Mouse (Mus musculus): ENCODE results near the gene Trmt112. TPM values are rescaled to one million over a fixed set of nuclear protein-coding genes. Genes with fewer than 3 reads are reported as not detected.
"Not testable (repeated sequence)": the region's sequence is repeated elsewhere in the genome, so short reads cannot be mapped to it uniquely, and the experiment has no call there.

The Trmt112 gene
- 10 to 100 TPM; 26.7 to 30.6 TPM for total RNA-seq (2021)
- long read RNA-seq, experiment 1, transcript Trmt112-202 (4 exons, 985 nt), result major isoform, 21 of 22 reads
- long read RNA-seq, experiment 1, partial matches to known transcripts, result 0 of 22 reads
- long read RNA-seq, experiment 1, other reads (novel, unspliced or antisense), result 1 of 22 reads
- long read RNA-seq, experiment 2, transcript Trmt112-202 (4 exons, 985 nt), result major isoform, 16 of 17 reads
- long read RNA-seq, experiment 2, partial matches to known transcripts, result 0 of 17 reads
- long read RNA-seq, experiment 2, other reads (novel, unspliced or antisense), result 0 of 17 reads

DNA sequence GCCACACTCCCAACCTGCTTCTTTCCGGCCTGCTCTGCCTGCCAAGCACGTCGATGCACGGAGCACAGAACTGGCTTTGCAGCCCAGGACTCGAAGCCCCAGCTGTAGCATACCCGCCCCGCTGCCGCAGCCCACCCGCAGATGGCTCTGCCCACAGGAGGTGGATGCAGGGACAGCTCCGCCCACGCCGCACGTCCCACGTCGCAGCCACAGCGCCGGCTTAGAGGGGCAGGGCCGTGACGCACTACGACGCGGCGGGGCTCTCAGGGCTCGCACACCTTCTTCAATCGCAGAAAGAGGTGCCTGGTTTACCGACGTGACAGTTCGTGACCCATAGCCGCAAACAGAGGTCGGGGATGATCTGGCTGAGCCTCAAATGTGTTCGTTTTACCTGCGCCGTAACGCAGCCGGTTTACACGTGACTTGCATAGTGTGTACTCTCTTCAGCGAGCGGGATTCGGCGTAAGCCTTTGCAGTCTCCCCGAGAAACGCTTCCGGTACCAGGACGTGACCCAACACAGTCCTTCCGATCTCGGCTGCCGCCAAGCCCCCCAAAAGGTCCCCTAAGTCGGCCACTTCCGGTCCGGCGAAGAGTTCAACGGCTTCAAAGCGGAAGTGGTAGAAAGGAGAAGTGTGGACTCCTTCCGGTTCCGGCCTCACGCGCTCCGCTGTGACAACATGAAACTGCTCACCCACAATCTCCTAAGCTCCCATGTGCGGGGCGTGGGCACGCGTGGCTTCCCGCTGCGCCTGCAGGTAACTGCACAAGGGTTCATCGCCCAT is at the start of gene Trmt112, which contains the start of gene Prdx5:
Gene Trmt112, plus strand, starts transcription at position 192 of the 783 bp plus-strand sequence.
Gene Prdx5, minus strand, starts transcription at position 600 of the 783 bp plus-strand sequence.
- intact Hi-C loops (cut with DNase I), result loop anchor here (2.0 kb wide), 1 partner anchor 69 kb away; the partner anchor contains the start of gene Rps6ka4
- peak; percentile 89 to 90 for DNase-seq

DNA sequence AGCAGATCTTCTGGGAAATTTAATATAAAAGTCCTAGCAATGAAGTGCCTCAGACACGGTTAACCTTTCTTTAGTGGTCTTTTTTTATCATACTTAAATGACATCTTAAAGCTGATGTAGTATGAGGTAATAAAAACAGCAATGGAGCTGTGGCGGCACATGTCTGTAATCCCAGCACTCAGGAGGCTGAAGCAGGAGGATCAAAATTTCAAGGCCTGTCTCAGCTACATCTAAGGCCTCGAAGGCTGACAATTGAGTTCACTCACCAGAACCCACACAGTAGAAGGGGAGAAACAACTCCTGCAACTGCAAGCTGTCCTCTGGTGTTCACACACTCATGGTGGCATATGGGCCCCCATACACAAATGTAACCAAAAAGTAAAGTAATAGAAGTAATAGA is 49.5 kb upstream of the Trmt112 start:
- intact Hi-C loops (cut with DNase I), result no loop called here

DNA sequence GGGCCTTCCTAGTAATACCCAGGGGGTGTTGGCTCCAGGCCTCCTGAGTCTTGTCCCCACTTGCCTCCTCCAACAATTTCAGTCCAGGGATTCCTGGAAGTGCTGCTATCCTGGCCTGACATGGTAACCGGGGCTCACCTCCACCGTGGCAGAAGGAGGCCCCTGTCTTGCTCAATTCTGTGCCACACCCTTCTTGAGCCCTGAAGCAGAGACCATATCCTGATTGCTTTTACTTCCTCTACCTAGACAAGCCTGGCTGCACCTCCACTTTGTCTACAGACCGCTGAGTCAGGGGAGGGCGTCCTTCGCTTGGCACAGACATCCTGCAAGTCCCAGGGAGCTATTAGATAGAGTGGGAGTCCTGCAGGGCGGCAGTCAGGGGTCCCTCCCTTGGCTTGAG is 48.8 kb upstream of the Trmt112 start:
- intact Hi-C loops (cut with DNase I), result no loop called here
- no peak for DNase-seq

More for the DNA sequence above, 49.5 kb upstream of the Trmt112 start:
- DNase-seq, result no peak

DNA sequence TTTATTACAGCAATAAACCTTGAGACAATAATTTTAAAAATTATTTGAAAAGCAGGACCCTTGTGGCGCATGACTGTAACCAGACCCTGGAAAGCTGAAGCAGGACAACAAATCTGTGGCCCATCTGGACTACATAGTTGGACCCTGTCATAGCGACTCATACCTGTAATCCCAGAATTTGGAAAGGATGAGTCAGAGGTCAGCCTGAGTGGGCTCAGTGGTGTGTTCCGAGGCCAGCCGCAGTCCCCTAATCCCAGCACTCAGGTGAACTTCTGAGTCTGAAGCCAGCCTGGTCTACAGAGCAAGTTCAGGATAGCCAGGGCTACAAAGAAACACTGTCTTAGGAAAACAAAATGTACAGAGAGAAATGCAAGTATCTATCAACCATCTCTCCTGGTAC is 48.0 kb upstream of the Trmt112 start:
- DNase-seq, result no peak
- intact Hi-C loops (cut with DNase I), result no loop called here

DNA sequence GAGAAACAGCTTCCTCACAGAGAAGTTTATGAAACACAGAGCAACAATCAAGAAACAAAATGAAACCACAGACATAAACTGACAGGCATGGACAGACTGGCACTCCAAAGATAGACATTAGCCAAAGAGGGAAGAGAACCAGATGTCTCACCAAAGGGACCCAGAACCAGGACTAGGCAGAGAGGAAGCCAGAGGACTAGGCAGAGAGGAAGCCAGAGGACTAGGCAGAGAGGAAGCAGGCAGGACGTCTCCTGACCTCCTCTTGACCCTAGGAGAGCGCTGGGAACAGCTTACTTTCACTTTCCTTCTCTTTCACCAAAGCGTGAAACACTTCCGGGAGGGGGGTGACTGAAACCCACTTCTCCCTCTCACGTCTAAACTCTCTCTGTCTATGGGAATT is 40.1 kb upstream of the Trmt112 start:
- peak; percentile 31 to 60 for DNase-seq
- intact Hi-C loops (cut with DNase I), result no loop called here

DNA sequence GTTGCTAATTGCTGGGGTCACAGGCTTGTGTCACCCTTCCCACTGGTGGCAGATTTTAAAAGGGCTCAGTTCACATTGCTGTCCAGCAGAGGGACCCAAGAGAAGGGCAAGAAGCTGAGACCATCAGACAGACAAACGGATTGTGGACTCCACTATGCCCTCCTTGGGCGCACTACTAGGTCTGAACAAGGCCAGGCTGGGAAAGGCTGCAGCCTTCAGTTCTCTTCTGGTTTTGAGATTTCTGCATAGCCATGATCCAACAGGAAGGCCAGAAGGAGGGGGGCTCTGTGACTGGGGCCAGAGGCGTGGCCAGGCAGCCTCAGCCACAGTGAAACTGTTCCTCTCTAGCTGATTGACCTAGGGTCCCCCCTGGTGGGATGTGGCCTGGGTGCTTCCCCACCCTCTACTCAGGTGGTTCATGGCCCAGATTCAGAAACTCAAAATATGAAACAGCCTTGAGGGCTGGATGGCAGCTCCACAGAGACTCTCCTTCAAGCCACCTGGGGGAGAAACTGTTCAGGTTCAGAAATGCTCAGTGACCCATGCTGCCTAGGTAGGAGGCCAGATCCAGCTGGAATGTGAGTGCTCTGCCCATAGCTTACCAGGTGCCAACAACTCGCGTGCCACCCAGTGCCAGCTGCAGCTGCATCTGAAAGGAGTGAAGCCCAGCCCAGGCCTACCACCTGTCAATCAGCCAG is 37.8 kb upstream of the Trmt112 start:
- intact Hi-C loops (cut with DNase I), result loop anchor here (5.0 kb wide), 1 partner anchor 151 kb away; no protein-coding TSS in a partner anchor
- no peak for DNase-seq

DNA sequence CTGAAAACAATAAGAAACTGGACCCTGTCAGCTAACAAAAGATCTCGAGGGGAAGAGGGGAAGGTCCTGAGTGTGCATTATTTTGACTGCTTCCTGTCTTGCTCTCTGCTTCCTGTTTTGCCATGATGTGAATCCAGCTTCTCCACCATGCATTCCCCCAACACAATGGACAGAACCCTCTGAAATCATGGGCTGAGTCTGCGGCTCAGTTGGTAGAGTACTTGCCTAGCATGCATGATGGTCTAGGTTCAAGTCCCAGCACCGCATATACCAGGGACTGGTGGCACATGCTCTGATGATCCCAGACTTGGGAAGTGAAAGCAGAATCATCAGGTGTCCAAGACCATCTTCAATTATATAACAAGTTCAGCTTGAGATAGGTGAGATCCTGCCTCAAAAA is 36.8 kb upstream of the Trmt112 start:
- DNase-seq, result no peak
- intact Hi-C loops (cut with DNase I), result loop anchor here (5.0 kb wide), 1 partner anchor 150 kb away; no protein-coding TSS in a partner anchor

DNA sequence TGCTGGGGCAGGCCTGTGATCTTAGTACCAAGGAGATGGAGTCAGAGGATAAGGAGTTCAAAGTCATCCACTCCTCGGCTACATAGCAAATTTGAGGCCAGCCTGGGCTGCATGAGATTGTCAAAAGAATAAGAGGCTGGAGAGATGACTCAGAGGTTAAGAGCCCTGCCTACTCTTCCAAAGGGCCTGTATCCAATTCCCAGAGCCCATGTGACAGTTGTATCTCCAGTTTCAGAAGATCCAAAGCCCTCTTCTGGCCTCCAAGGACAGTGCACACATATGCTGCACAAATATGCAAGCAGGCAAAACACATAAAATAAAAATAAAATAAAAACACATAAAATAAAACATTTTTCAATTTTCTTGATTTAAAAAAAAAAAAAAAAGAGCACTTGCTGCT is 35.2 kb upstream of the Trmt112 start:
- intact Hi-C loops (cut with DNase I), result loop anchor here (5.0 kb wide), 1 partner anchor 148 kb away; no protein-coding TSS in a partner anchor
- DNase-seq, result no peak

DNA sequence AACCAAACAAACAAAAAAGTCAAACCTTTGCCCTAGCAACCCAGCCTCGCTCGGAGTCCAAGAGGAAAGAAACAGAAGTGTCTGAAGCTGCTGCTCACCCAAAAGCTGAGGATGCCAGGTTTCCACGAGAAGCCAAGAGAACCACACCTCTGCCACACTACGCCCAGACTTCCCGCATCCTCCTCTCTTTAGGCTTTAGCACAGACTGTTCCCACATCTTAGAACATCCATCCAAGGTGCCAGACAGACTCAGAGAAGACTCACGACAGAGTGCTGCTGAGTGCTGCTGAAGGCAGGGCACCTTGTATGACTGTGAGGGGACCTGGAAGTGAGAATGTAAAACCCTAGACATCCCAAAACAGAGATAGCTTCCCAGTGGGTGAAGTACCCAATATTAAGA is 33.7 kb upstream of the Trmt112 start:
- intact Hi-C loops (cut with DNase I), result no loop called here
- no peak for DNase-seq

DNA sequence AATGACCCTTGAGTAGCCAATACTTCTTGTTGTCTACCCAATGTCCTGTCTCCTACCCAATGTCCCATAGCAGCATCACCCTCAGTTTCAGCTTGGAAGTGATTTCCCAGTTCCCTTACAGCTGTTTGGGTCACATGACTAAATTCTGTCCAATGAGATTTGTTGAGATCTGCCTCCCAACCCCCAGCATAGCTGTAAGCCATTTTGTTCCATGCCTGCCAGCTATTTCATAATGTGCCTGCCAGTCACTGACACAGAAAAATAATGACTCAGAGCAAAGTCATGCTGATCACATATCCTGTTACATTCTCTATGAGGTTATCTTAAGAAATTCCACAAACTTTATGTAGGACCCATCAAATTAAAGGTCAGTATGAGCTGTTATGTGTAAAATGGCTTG is 32.7 kb upstream of the Trmt112 start:
- intact Hi-C loops (cut with DNase I), result no loop called here
- DNase-seq, result no peak

DNA sequence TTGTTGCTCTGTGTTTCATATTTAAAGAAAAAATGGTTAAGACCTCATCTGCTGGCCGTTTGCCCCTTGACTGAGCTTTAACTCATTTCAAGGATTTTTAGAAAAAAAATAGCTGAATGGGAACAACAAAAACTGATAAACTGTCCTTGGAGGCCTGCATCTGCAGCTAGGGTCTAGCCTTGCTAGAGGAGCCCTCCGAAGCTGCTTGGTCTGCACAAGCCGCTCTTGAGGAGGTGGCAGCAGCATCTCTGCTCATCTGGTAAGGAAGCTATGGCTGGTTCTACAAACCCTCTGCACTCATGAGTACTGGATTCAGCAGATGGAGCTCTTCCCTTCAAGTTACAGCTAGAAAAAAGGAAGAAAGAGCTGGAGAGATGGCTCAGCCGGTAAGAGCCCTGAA is 31.5 kb upstream of the Trmt112 start:
- DNase-seq, result no peak
- intact Hi-C loops (cut with DNase I), result no loop called here

DNA sequence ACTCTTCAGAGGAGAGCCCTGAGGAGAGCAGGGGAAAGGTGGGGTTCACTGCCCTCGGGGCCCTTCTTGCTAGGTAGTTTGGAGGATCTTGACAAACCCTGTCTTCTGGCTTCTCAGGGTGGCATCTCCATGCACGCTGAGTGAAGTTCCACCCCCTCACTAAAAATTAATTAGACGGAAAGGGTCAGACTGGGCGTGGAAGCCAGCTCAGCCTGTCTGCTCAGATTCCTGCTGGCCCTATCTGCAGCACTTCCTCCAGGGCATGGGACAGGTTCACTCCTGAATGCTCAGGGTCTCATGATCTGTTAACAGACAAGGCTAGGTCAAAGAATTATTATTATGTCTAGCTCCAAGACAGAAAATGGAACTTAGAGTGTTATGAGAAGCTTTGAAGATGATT is 17.0 kb upstream of the Trmt112 start:
- intact Hi-C loops (cut with DNase I), result no loop called here
- no peak for DNase-seq

DNA sequence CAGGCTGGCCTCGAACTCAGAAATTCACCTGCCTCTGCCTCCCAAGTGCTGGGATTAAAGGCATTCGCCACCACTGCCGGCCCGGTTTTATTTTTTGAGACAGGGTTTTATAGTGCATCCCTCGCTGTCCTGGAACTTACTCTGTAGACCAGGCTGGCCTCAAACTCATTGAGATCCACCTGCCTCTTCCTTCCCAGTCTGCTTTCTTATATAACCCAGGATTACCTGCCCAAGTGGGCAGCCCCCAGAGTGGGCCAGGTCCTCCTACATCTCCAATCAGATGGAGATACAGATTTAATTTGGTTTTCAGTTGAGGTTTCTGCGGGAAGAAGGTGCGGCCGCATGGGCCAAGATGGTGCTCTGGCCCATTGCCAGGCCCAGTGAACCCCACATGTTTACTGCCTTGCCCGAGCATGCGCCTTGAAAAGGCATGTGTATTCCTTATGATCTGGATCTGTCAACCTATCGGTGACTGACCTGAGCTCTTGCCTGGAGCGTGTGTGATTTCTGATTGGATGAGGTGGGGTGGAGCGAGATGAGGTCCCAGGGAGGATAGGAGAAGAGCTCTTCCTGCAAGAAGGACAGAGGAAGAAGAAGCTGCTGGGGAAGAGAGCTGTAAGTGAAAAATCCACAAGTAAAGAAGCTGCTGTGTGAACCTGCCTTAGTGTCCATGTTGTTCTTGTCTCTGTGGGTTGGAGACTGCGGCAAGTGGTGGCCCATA is 15.6 kb upstream of the Trmt112 start:
- intact Hi-C loops (cut with DNase I), result no loop called here
- no peak for DNase-seq

DNA sequence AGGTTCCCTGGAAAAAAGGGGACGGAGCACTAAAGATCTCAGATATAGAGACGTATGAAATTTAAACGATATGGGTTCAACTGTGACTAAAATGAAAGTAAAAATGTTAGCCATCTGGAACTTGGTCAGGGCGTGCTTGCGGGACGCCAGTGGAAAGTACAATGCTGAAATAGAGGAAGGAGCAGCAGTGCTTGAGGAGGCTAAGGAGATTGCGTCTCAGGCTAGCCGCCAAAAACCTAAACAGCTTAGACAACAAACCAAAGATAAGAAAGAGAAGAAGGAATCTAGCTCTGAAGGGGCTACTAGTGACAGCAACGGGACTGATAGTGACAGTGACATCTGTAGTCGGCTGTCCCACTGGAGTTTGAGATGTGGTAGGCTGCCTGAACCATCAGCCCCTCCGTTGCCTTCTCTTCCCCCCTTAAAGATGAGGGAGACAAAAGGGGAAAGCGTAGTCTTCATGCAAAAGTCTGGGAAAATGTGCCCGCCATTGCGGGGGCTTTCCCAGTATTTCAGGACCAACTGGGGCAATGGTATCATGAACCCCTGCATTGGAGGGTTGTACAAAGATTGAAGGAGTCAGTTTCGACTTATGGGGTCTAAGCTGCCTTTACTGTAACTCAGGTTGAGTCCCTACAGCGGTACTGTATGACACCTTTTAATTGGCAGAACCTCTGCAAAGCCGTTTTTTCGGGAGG is 13.7 kb upstream of the Trmt112 start:
- DNase-seq; intact Hi-C loops (cut with DNase I): not testable (repeated sequence)

DNA sequence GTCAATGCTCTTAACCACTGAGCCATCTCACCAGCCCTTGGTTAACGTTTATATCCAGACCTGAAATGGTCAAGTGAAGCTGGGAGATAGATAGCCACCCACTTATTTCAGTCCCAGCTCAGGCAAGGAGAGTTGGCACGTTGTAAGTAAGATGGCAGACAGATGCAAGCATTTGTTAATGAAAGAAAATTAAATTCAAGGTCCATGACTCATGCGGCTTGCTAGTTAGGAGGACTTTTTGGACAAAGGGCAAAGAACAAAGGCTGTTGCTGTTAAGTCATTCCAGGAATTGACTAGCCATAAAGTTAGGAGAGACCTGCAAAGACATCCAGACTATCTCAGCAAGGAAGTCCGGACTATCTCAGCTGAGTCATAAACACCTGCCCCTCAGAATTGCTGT is 9.9 kb upstream of the Trmt112 start:
- intact Hi-C loops (cut with DNase I), result no loop called here
- no peak for DNase-seq

DNA sequence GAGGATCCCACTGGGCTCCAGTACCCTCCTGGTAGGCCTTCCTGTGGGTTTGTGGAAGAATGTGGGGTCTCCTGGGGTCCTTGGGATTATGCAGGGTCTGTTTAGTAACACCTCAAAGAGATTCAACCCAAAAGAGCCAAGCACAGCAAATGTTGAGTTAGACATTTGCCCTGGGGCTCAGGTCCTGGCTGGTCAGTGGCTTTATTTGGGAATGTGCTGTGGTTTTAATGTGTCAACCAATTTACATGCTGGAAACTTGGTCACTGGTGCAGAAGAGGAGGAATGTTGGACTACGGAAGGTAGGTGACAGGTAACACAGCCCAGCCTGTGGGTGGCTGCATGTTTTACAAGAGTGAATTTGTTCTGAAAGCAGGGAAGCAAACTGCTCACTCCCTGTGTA is 6.5 kb upstream of the Trmt112 start:
- no peak for DNase-seq
- intact Hi-C loops (cut with DNase I), result no loop called here

DNA sequence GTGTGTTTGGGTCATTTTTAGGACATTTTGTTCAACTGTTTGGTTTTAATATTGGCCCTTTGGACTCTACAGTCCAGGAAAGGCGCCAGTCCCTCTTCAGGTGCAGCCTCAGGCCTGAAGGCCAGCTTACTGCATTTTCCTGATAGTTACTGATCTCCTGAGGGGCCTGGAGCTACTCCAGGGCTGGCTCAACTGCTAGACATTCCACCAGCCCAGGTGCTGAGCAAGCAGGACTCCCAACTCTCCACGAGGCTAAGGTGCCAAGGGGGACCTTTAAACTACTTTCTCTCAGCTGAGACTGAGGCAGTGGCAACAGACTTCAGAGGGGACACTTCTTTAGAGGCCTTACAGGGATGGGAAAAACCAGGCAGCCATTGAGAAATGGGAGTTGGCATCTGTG is 4.7 kb upstream of the Trmt112 start:
- intact Hi-C loops (cut with DNase I), result no loop called here
- no peak for DNase-seq

DNA sequence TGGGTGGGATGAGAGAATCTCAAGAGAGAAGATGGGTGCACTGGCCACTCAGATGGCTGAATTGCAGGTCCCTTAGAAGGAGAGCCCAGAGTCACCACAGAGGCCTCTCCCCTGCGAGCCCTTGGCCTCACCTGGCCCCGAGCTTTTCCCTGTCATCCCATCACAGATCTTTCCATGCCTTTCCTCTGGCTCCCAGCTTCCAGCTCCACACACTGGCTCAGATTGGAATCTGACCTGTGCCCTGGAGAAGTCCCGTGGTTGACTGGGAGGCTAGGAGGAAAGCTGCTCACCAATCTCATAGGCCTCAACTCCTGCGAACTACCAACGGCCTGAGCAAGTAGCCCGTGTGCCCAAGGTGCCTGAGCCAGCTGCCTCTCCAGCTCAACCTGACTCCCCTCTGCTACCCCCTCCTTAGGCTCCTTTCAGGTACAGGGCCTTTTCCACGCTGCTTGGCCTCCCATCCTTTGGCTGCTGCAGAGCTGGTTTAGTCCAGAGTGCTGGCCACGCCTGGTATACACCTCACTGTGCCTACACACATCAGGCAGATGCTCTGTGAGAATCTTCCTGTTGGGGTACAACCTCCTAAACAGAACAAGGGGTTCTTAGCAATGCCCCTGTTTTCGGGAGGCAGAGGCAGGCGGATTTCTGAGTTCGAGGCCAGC is 3.9 kb upstream of the Trmt112 start:
- intact Hi-C loops (cut with DNase I), result no loop called here
- DNase-seq, result no peak

DNA sequence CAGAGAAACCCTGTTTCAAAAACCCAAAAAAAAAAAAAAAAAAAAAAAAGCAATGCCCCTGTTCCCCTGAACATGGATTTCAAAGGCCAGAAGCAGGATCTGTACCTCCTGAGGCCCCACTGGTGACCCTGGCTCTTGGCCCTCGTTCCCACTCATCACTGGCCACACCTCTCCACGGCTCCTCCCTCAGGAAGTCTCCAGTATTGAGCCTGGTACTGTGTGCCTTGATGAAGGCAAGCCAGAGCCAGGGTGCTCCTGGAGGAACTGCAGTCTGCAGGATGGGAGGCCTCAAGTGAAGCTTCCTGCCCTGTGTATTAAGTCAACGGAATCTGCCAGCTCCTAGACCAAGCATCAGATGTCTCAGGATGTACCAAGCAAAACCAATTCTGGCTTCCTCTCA is 3.3 kb upstream of the Trmt112 start:
- intact Hi-C loops (cut with DNase I), result no loop called here
- DNase-seq, result no peak
